Mouse (Mus musculus): ENCODE data around the gene Ngb.

Gene Ngb

GRCm38 (mm10) chr12:87102165-87102631 lies at the start of gene Ngb:
Gene Ngb (minus strand): TSS chr12:87102539.
- POLR2A ChIA-PET, result interaction anchor here in 2 of 4 experiments (0.7 to 1.9 kb wide), 10 partner anchors 9 to 182 kb away, joined by 3 to 10 read pairs (median 4); partner anchors contain the start of genes Gstz1 (in 1 of the 2) and Pomt2 (in 1 of the 2)
- CTCF ChIA-PET, result interaction anchor here in 3 of 4 experiments (0.5 to 1.4 kb wide), 8 partner anchors 10 to 87 kb away, joined by 3 to 8 read pairs (median 4); no protein-coding TSS in a partner anchor

- CTCF ChIA-PET, result no interaction called here
- POLR2A ChIA-PET, result interaction anchor here in 2 of 4 experiments (1.0 to 3.8 kb wide), 6 partner anchors 9 to 117 kb away, joined by 3 to 47 read pairs (median 10); partner anchors contain the start of genes Ahsa1 (in 1 of the 2) and Vipas39 (in 1 of the 2)
Measured at GRCm38 (mm10) chr12:87149471-87149870, 47.1 kb upstream of the Ngb start.

GRCm38 (mm10) chr12:87148136-87148535 lies 45.8 kb upstream of the Ngb start:
- ChIA-PET POLR2A (interaction anchor here (0.6 to 3.9 kb wide), 74 partner anchors 9 to 678 kb away, joined by 3 to 47 read pairs (median 4); partner anchors contain the start of genes Ahsa1 (in 3 of the 4), Vipas39 (in 3 of the 4), Cipc (in 2 of the 4) and Ngb (in 1 of the 4)), CTCF (interaction anchor here (0.7 to 1.6 kb wide), 7 partner anchors 72 to 933 kb away, joined by 3 to 7 read pairs (median 4); partner anchors contain the start of gene Ahsa1 (in 1 of the 4))

- POLR2A ChIA-PET, result interaction anchor here (0.6 to 3.9 kb wide), 101 partner anchors 9 to 677 kb away, joined by 3 to 47 read pairs (median 4); partner anchors contain the start of genes Ahsa1 (in 3 of the 4), Vipas39 (in 3 of the 4), Cipc (in 2 of the 4) and Ngb (in 1 of the 4)
Measured at GRCm38 (mm10) chr12:87147395-87148089, 45.2 kb upstream of the Ngb start, which contains the start of gene Pomt2. Gene Pomt2 (minus strand): TSS chr12:87147968.

GRCm38 (mm10) chr12:87146966-87147365 lies 44.6 kb upstream of the Ngb start, which contains the start of gene Gstz1:
Gene Gstz1 (plus strand): TSS chr12:87147165.
- POLR2A ChIA-PET, result interaction anchor here (0.6 to 3.9 kb wide), 71 partner anchors 9 to 1399 kb away, joined by 3 to 47 read pairs (median 4); partner anchors contain the start of genes Ahsa1 (in 3 of the 4), Vipas39 (in 3 of the 4), Ngb (in 2 of the 4) and Cipc (in 1 of the 4)

More at GRCm38 (mm10) chr12:87147395-87148089, 45.2 kb upstream of the Ngb start, which contains the start of gene Pomt2:
- CTCF ChIA-PET, result interaction anchor here (0.5 to 1.6 kb wide), 16 partner anchors 35 to 1018 kb away, joined by 3 to 8 read pairs (median 4); partner anchors contain the start of gene Ahsa1 (in 1 of the 4)

GRCm38 (mm10) chr12:87142156-87142555 lies 39.8 kb upstream of the Ngb start:
- CTCF ChIA-PET, result no interaction called here
- POLR2A ChIA-PET, result interaction anchor here in 1 of 4 experiments (0.9 to 1.4 kb wide), 2 partner anchors 124 to 285 kb away, joined by 3 to 4 read pairs; partner anchors contain the start of genes Ahsa1 and Vipas39

More at GRCm38 (mm10) chr12:87146966-87147365, 44.6 kb upstream of the Ngb start, which contains the start of gene Gstz1:
- CTCF ChIA-PET, result interaction anchor here (0.5 to 1.6 kb wide), 10 partner anchors 35 to 1017 kb away, joined by 3 to 8 read pairs (median 4); partner anchors contain the start of gene Ahsa1 (in 1 of the 4)

- POLR2A ChIA-PET, result interaction anchor here (0.6 to 4.4 kb wide), 13 partner anchors 8 to 446 kb away, joined by 3 to 26 read pairs (median 4); partner anchors contain the start of genes Pomt2 (in 3 of the 4), Gstz1 (in 2 of the 4) and Sptlc2 (in 1 of the 4)
- CTCF ChIA-PET, result interaction anchor here in 1 of 4 experiments (0.6 kb wide), 1 partner anchor 86 kb away, joined by 15 read pairs; no protein-coding TSS in a partner anchor
Measured at GRCm38 (mm10) chr12:87138768-87139167, 36.4 kb upstream of the Ngb start.

- POLR2A ChIA-PET, result interaction anchor here (0.6 to 4.4 kb wide), 17 partner anchors 9 to 1659 kb away, joined by 3 to 26 read pairs (median 4); partner anchors contain the start of genes Pomt2 (in 3 of the 4), Gstz1 (in 2 of the 4) and Sptlc2 (in 1 of the 4)
- CTCF ChIA-PET, result interaction anchor here in 2 of 4 experiments (0.6 kb wide), 2 partner anchors 85 to 105 kb away, joined by 3 to 15 read pairs; no protein-coding TSS in a partner anchor
Measured at GRCm38 (mm10) chr12:87138342-87138701, 36.0 kb upstream of the Ngb start.

- POLR2A ChIA-PET, result interaction anchor here (0.5 to 4.4 kb wide), 16 partner anchors 9 to 1658 kb away, joined by 3 to 26 read pairs (median 4); partner anchors contain the start of genes Pomt2 (in 3 of the 4), Gstz1 (in 2 of the 4) and Sptlc2 (in 1 of the 4)
- CTCF ChIA-PET, result interaction anchor here in 2 of 4 experiments (0.6 kb wide), 2 partner anchors 85 to 104 kb away, joined by 3 to 15 read pairs; no protein-coding TSS in a partner anchor
Measured at GRCm38 (mm10) chr12:87137439-87138341, 35.4 kb upstream of the Ngb start.

- ChIA-PET POLR2A (interaction anchor here in 2 of 4 experiments (1.1 to 1.6 kb wide), 2 partner anchors 15 to 16 kb away, joined by 5 to 8 read pairs; partner anchors contain the start of gene Pomt2 (in 2 of the 2)), CTCF (interaction anchor here in 1 of 4 experiments (0.7 kb wide), 1 partner anchor 24 kb away, joined by 4 read pairs; no protein-coding TSS in a partner anchor)
Measured at GRCm38 (mm10) chr12:87132784-87133183, 30.4 kb upstream of the Ngb start.

- POLR2A ChIA-PET, result interaction anchor here in 2 of 4 experiments (0.7 to 1.6 kb wide), 4 partner anchors 11 to 16 kb away, joined by 3 to 8 read pairs (median 4); partner anchors contain the start of gene Pomt2 (in 2 of the 2)
- CTCF ChIA-PET, result interaction anchor here in 1 of 4 experiments (0.7 kb wide), 1 partner anchor 25 kb away, joined by 4 read pairs; no protein-coding TSS in a partner anchor
Measured at GRCm38 (mm10) chr12:87132210-87132609, 29.9 kb upstream of the Ngb start.

GRCm38 (mm10) chr12:87131619-87132018 lies 29.3 kb upstream of the Ngb start:
- ChIA-PET CTCF (no interaction called here), POLR2A (interaction anchor here in 1 of 4 experiments (0.9 to 1.3 kb wide), 2 partner anchors 12 to 16 kb away, joined by 3 to 5 read pairs; partner anchors contain the start of genes Gstz1 and Pomt2)

GRCm38 (mm10) chr12:87131181-87131580 lies 28.8 kb upstream of the Ngb start:
- ChIA-PET POLR2A (interaction anchor here in 1 of 4 experiments (1.3 kb wide), 1 partner anchor 16 kb away, joined by 5 read pairs; the partner anchor contains the start of genes Gstz1 and Pomt2), CTCF (no interaction called here)

- ChIA-PET CTCF (interaction anchor here in 1 of 4 experiments (0.6 kb wide), 1 partner anchor 151 kb away, joined by 5 read pairs; no protein-coding TSS in a partner anchor), POLR2A (interaction anchor here in 1 of 4 experiments (0.7 kb wide), 1 partner anchor 686 kb away, joined by 3 read pairs; no protein-coding TSS in a partner anchor)
Measured at GRCm38 (mm10) chr12:87130224-87130623, 27.9 kb upstream of the Ngb start.

- CTCF ChIA-PET, result interaction anchor here in 1 of 4 experiments (0.6 kb wide), 1 partner anchor 93 kb away, joined by 3 read pairs; no protein-coding TSS in a partner anchor
Measured at GRCm38 (mm10) chr12:87127256-87127655, 24.9 kb upstream of the Ngb start.

GRCm38 (mm10) chr12:87121918-87122589 lies 19.7 kb upstream of the Ngb start:
- CTCF ChIA-PET, result no interaction called here
- POLR2A ChIA-PET, result no interaction called here

More at GRCm38 (mm10) chr12:87127256-87127655, 24.9 kb upstream of the Ngb start:
- POLR2A ChIA-PET, result interaction anchor here in 1 of 4 experiments (0.7 to 1.4 kb wide), 3 partner anchors 11 to 38 kb away, joined by 3 read pairs; no protein-coding TSS in a partner anchor

Data from embryonic stem cell, embryonic (primary cell).